Mouse (Mus musculus): Measurements from ENCODE around the gene Cd177. TPM values are rescaled to one million over a fixed set of nuclear protein-coding genes. Genes with fewer than 3 reads are reported as not detected.

Cd177 gene
- total and polyA plus RNA-seq, 3 experiments = 0.14 to 0.76 TPM; not detected in 1

GRCm38 (mm10) chr7:24776145-24776544 is 16.0 kb upstream of the Cd177 start:
- intact Hi-C loops (cut with DNase I) = no loop called here
- no peaks in the 10 kb centered on the region for H3K4me1 ChIP-seq (ENCODE audit: control insufficient read depth, insufficient read depth, low read length)
- no peaks in the 10 kb centered on the region for H3K79me2 ChIP-seq (replicated peaks; ENCODE audit: control insufficient read depth, insufficient read depth, low read length)
- no peak for DNase-seq
- H3K4me3 ChIP-seq = no peak overlapping the region
- 71% methylated on average over 2 of the region's 2 CpGs for WGBS
- no peaks in the 10 kb centered on the region for H3K36me3 ChIP-seq (ENCODE audit: control insufficient read depth, insufficient read depth, low read length)
- H3K27ac ChIP-seq = no peak overlapping the region
- TF ChIP-seq POLR2A (IDR thresholded peaks at IDR 0.05; ENCODE audit: insufficient read depth, low read depth, low read length) (no peak), CTCF (IDR thresholded peaks at IDR 0.05) (no peak), EP300 (IDR thresholded peaks at IDR 0.05; ENCODE audit: insufficient read depth, low read depth, low read length) (no peak)
- no peaks in the 10 kb centered on the region for H3K27me3 ChIP-seq (ENCODE audit: control insufficient read depth, insufficient read depth, low read length)
- H3K9ac ChIP-seq (ENCODE audit: low read depth, low read length) = no peak overlapping the region

GRCm38 (mm10) chr7:24773942-24774535 is 13.9 kb upstream of the Cd177 start:
- TF ChIP-seq CTCF (IDR thresholded peaks at IDR 0.05) (no peak), EP300 (IDR thresholded peaks at IDR 0.05; ENCODE audit: insufficient read depth, low read depth, low read length) (no peak), POLR2A (IDR thresholded peaks at IDR 0.05; ENCODE audit: insufficient read depth, low read depth, low read length) (no peak)
- H3K27me3 ChIP-seq (ENCODE audit: control insufficient read depth, insufficient read depth, low read length) = no peaks in the 10 kb centered on the region
- H3K4me3 ChIP-seq = no peak overlapping the region
- no peak for DNase-seq
- H3K4me1 ChIP-seq (ENCODE audit: control insufficient read depth, insufficient read depth, low read length) = no peaks in the 10 kb centered on the region
- 44% methylated on average over 3 of the region's 3 CpGs for WGBS
- no peaks in the 10 kb centered on the region for H3K79me2 ChIP-seq (replicated peaks; ENCODE audit: control insufficient read depth, insufficient read depth, low read length)
- no peak overlapping the region for H3K27ac ChIP-seq
- intact Hi-C loops (cut with DNase I) = no loop called here
- no peaks in the 10 kb centered on the region for H3K36me3 ChIP-seq (ENCODE audit: control insufficient read depth, insufficient read depth, low read length)
- no peak overlapping the region for H3K9ac ChIP-seq (ENCODE audit: low read depth, low read length)

GRCm38 (mm10) chr7:24771361-24771760 is 11.2 kb upstream of the Cd177 start:
- H3K4me3 ChIP-seq = no peak overlapping the region
- intact Hi-C loops (cut with DNase I) = no loop called here
- no peaks in the 10 kb centered on the region for H3K79me2 ChIP-seq (replicated peaks; ENCODE audit: control insufficient read depth, insufficient read depth, low read length)
- no peaks in the 10 kb centered on the region for H3K27me3 ChIP-seq (ENCODE audit: control insufficient read depth, insufficient read depth, low read length)
- no peaks in the 10 kb centered on the region for H3K4me1 ChIP-seq (ENCODE audit: control insufficient read depth, insufficient read depth, low read length)
- H3K27ac ChIP-seq = no peak overlapping the region
- H3K36me3 ChIP-seq (ENCODE audit: control insufficient read depth, insufficient read depth, low read length) = no peaks in the 10 kb centered on the region
- TF ChIP-seq POLR2A (IDR thresholded peaks at IDR 0.05; ENCODE audit: insufficient read depth, low read depth, low read length) = no peak
- no peak for TF ChIP-seq CTCF (IDR thresholded peaks at IDR 0.05)
- TF ChIP-seq EP300 (IDR thresholded peaks at IDR 0.05; ENCODE audit: insufficient read depth, low read depth, low read length) = no peak
- no peak overlapping the region for H3K9ac ChIP-seq (ENCODE audit: low read depth, low read length)
- no peak for DNase-seq

GRCm38 (mm10) chr7:24762574-24762973 is 2.5 kb upstream of the Cd177 start:
- no peak for DNase-seq
- Histone ChIP-seq H3K4me1 (ENCODE audit: control insufficient read depth, insufficient read depth, low read length) (no peaks in the 10 kb centered on the region), H3K27ac (no peak overlapping the region), H3K27me3 (ENCODE audit: control insufficient read depth, insufficient read depth, low read length) (no peaks in the 10 kb centered on the region), H3K79me2 (replicated peaks; ENCODE audit: control insufficient read depth, insufficient read depth, low read length) (no peaks in the 10 kb centered on the region), H3K4me3 (no peak overlapping the region), H3K9ac (ENCODE audit: low read depth, low read length) (no peak overlapping the region), H3K36me3 (ENCODE audit: control insufficient read depth, insufficient read depth, low read length) (no peaks in the 10 kb centered on the region)
- WGBS = 88% methylated on average over 8 of the region's 8 CpGs
- TF ChIP-seq POLR2A (IDR thresholded peaks at IDR 0.05; ENCODE audit: insufficient read depth, low read depth, low read length) (no peak), CTCF (IDR thresholded peaks at IDR 0.05) (no peak)
- intact Hi-C loops (cut with DNase I) = no loop called here

GRCm38 (mm10) chr7:24761161-24761560 is 1.1 kb upstream of the Cd177 start:
- Histone ChIP-seq H3K36me3 (ENCODE audit: control insufficient read depth, insufficient read depth, low read length) (no peaks in the 10 kb centered on the region), H3K79me2 (replicated peaks; ENCODE audit: control insufficient read depth, insufficient read depth, low read length) (no peaks in the 10 kb centered on the region), H3K4me3 (no peak overlapping the region), H3K9ac (ENCODE audit: low read depth, low read length) (no peak overlapping the region), H3K27me3 (ENCODE audit: control insufficient read depth, insufficient read depth, low read length) (no peaks in the 10 kb centered on the region), H3K4me1 (ENCODE audit: control insufficient read depth, insufficient read depth, low read length) (no peaks in the 10 kb centered on the region), H3K27ac (no peak overlapping the region)
- 62% methylated on average over 6 of the region's 6 CpGs for WGBS
- intact Hi-C loops (cut with DNase I) = no loop called here
- DNase-seq = no peak
- TF ChIP-seq CTCF (IDR thresholded peaks at IDR 0.05) = no peak
- TF ChIP-seq EP300 (IDR thresholded peaks at IDR 0.05; ENCODE audit: insufficient read depth, low read depth, low read length) = no peak
- TF ChIP-seq POLR2A (IDR thresholded peaks at IDR 0.05; ENCODE audit: insufficient read depth, low read depth, low read length) = no peak

- Histone ChIP-seq H3K27ac (no peak overlapping the region), H3K79me2 (replicated peaks; ENCODE audit: control insufficient read depth, insufficient read depth, low read length) (no peaks in the 10 kb centered on the region), H3K4me1 (ENCODE audit: control insufficient read depth, insufficient read depth, low read length) (no peaks in the 10 kb centered on the region), H3K27me3 (ENCODE audit: control insufficient read depth, insufficient read depth, low read length) (no peaks in the 10 kb centered on the region), H3K4me3 (no peak overlapping the region), H3K9ac (ENCODE audit: low read depth, low read length) (no peak overlapping the region), H3K36me3 (ENCODE audit: control insufficient read depth, insufficient read depth, low read length) (no peaks in the 10 kb centered on the region)
- TF ChIP-seq EP300 (IDR thresholded peaks at IDR 0.05; ENCODE audit: insufficient read depth, low read depth, low read length) = no peak
- no peak for TF ChIP-seq CTCF (IDR thresholded peaks at IDR 0.05)
- TF ChIP-seq POLR2A (IDR thresholded peaks at IDR 0.05; ENCODE audit: insufficient read depth, low read depth, low read length) = no peak
- DNase-seq = no peak
- intact Hi-C loops (cut with DNase I) = no loop called here
- 72% methylated on average over 1 of the region's 1 CpGs for WGBS
Observed at GRCm38 (mm10) chr7:24758520-24758919, 1.6 kb downstream of the Cd177 start.

Data from heart, adult 2 months (tissue).